Mouse (Mus musculus) heart, postnatal 10 days (tissue): Measurements from ENCODE around the gene Gins2. TPM values are rescaled to one million over a fixed set of nuclear protein-coding genes. Genes with fewer than 3 reads are reported as not detected.

ENCODE experiments used
- DNase-seq, 2 experiments: peaks; one replicate each; pipeline ENCODE4 v3.0.0; 2021
- intact Hi-C: fragments of 180-260 bp; cut with DNase I; formaldehyde crosslinking; loops from one replicate; pipeline ENCODE4 v1.15.1; 2025
- total RNA-seq, 2 experiments: library from RNA; stranded (reverse); gene quantifications; 2 replicates each; pipeline ENCODE4 v1.2.3; 2021

Gene Gins2
- total RNA-seq, 2 experiments from 2014 or later, result 14.6 to 15.2 TPM

- intact Hi-C loops, result no loop called here
- no peak for DNase-seq
Observed at GRCm38 (mm10) chr8:120568164-120568798, 20.8 kb downstream of the Gins2 start.

- intact Hi-C loops, result no loop called here
- DNase-seq, result no peak
Observed at GRCm38 (mm10) chr8:120567731-120568130, 21.4 kb downstream of the Gins2 start.

- DNase-seq, result no peak
- intact Hi-C loops, result no loop called here
Observed at GRCm38 (mm10) chr8:120566681-120567080, 22.4 kb downstream of the Gins2 start.

GRCm38 (mm10) chr8:120565151-120565711, 23.9 kb downstream of the Gins2 start:
- DNase-seq, result no peak
- intact Hi-C loops, result no loop called here

GRCm38 (mm10) chr8:120563851-120564837, 25.0 kb downstream of the Gins2 start:
- intact Hi-C loops, result no loop called here

GRCm38 (mm10) chr8:120563348-120563724, 25.8 kb downstream of the Gins2 start:
- DNase-seq, result no peak
- intact Hi-C loops, result no loop called here

More at GRCm38 (mm10) chr8:120563851-120564837, 25.0 kb downstream of the Gins2 start:
- DNase-seq, result peak; percentile 93

GRCm38 (mm10) chr8:120562680-120563347, 26.3 kb downstream of the Gins2 start:
- DNase-seq, result no peak
- intact Hi-C loops, result no loop called here

GRCm38 (mm10) chr8:120561539-120562435, 27.3 kb downstream of the Gins2 start:
- peak in 1 of 2 experiments; percentile 63 for DNase-seq
- intact Hi-C loops, result no loop called here

GRCm38 (mm10) chr8:120560535-120560934, 28.6 kb downstream of the Gins2 start:
- intact Hi-C loops, result no loop called here

GRCm38 (mm10) chr8:120559654-120560053, 29.4 kb downstream of the Gins2 start:
- DNase-seq, result no peak
- intact Hi-C loops, result no loop called here

More at GRCm38 (mm10) chr8:120560535-120560934, 28.6 kb downstream of the Gins2 start:
- DNase-seq, result no peak

GRCm38 (mm10) chr8:120558162-120558561, 30.9 kb downstream of the Gins2 start:
- intact Hi-C loops, result no loop called here
- no peak for DNase-seq

GRCm38 (mm10) chr8:120557170-120557965, 31.7 kb downstream of the Gins2 start:
- no peak for DNase-seq
- intact Hi-C loops, result no loop called here

- DNase-seq, result peak; percentile 48 to 66
- intact Hi-C loops, result no loop called here
Observed at GRCm38 (mm10) chr8:120556198-120556892, 32.8 kb downstream of the Gins2 start.

GRCm38 (mm10) chr8:120554466-120555039, 34.6 kb downstream of the Gins2 start:
- intact Hi-C loops, result no loop called here
- DNase-seq, result no peak

GRCm38 (mm10) chr8:120553441-120554123, 35.5 kb downstream of the Gins2 start:
- intact Hi-C loops, result no loop called here

GRCm38 (mm10) chr8:120552509-120552908, 36.6 kb downstream of the Gins2 start:
- DNase-seq, result no peak
- intact Hi-C loops, result no loop called here

More at GRCm38 (mm10) chr8:120553441-120554123, 35.5 kb downstream of the Gins2 start:
- no peak for DNase-seq

GRCm38 (mm10) chr8:120551677-120551980, 37.5 kb downstream of the Gins2 start:
- intact Hi-C loops, result no loop called here
- no peak for DNase-seq
